Mouse (Mus musculus): ENCODE data around the gene Trcg1.
"Not testable (repeated sequence)": the region's sequence is repeated elsewhere in the genome, so short reads cannot be mapped to it uniquely, and the experiment has no call there.

Gene Trcg1

GRCm38 (mm10) chr9:57236256-57236655 lies at the start of gene Trcg1:
Trcg1 (plus strand) TSS chr9:57236556.
- DNase-seq (ENCODE audit: low read depth), result no peak

- no peak for DNase-seq (ENCODE audit: low read depth)
Observed at GRCm38 (mm10) chr9:57196708-57197107, 39.6 kb upstream of the Trcg1 start.

GRCm38 (mm10) chr9:57197414-57197813 lies 38.9 kb upstream of the Trcg1 start:
- DNase-seq (ENCODE audit: low read depth), result no peak

GRCm38 (mm10) chr9:57202981-57203380 lies 33.4 kb upstream of the Trcg1 start:
- DNase-seq (ENCODE audit: low read depth), result no peak

- DNase-seq (ENCODE audit: low read depth), result not testable (repeated sequence)
Observed at GRCm38 (mm10) chr9:57203571-57203970, 32.8 kb upstream of the Trcg1 start.

- no peak for DNase-seq (ENCODE audit: low read depth)
Observed at GRCm38 (mm10) chr9:57206896-57207295, 29.5 kb upstream of the Trcg1 start.

GRCm38 (mm10) chr9:57209316-57209715 lies 27.0 kb upstream of the Trcg1 start:
- DNase-seq (ENCODE audit: low read depth), result peak; percentile 75

GRCm38 (mm10) chr9:57212448-57213222 lies 23.7 kb upstream of the Trcg1 start:
- DNase-seq (ENCODE audit: low read depth), result no peak

- DNase-seq (ENCODE audit: low read depth), result no peak
Observed at GRCm38 (mm10) chr9:57214500-57214899, 21.9 kb upstream of the Trcg1 start.

- no peak for DNase-seq (ENCODE audit: low read depth)
Observed at GRCm38 (mm10) chr9:57217220-57217619, 19.1 kb upstream of the Trcg1 start.

- DNase-seq (ENCODE audit: low read depth), result no peak
Observed at GRCm38 (mm10) chr9:57218776-57219175, 17.6 kb upstream of the Trcg1 start.

GRCm38 (mm10) chr9:57219511-57219910 lies 16.8 kb upstream of the Trcg1 start:
- DNase-seq (ENCODE audit: low read depth), result no peak

- peak; percentile 73 for DNase-seq (ENCODE audit: low read depth)
Observed at GRCm38 (mm10) chr9:57220356-57220755, 16.0 kb upstream of the Trcg1 start.

GRCm38 (mm10) chr9:57223341-57223740 lies 13.0 kb upstream of the Trcg1 start:
- no peak for DNase-seq (ENCODE audit: low read depth)

GRCm38 (mm10) chr9:57225780-57226627 lies 10.4 kb upstream of the Trcg1 start:
- DNase-seq (ENCODE audit: low read depth), result no peak

GRCm38 (mm10) chr9:57226628-57227122 lies 9.7 kb upstream of the Trcg1 start:
- DNase-seq (ENCODE audit: low read depth), result not testable (repeated sequence)

- no peak for DNase-seq (ENCODE audit: low read depth)
Observed at GRCm38 (mm10) chr9:57227203-57227602, 9.2 kb upstream of the Trcg1 start.

- DNase-seq (ENCODE audit: low read depth), result no peak
Observed at GRCm38 (mm10) chr9:57228186-57228585, 8.2 kb upstream of the Trcg1 start.

GRCm38 (mm10) chr9:57229726-57230125 lies 6.6 kb upstream of the Trcg1 start:
- DNase-seq (ENCODE audit: low read depth), result no peak

GRCm38 (mm10) chr9:57230146-57230783 lies 6.1 kb upstream of the Trcg1 start:
- DNase-seq (ENCODE audit: low read depth), result no peak

GRCm38 (mm10) chr9:57231536-57232255 lies 4.7 kb upstream of the Trcg1 start:
- DNase-seq (ENCODE audit: low read depth), result no peak

Measured in induced T-regulatory cell, adult 2 months (primary cell).